Mouse (Mus musculus) liver, adult (tissue): Measurements from ENCODE around the gene Mypn.

Experiments
- GATA4 ChIP-seq: IDR thresholded peaks from 2 replicates; pipeline ENCODE4 v1.6.1; 2014; ENCODE audit warnings: mild to moderate bottlenecking, low read length; ENCODE audit not compliant: insufficient replicate concordance

Gene Mypn

DNA sequence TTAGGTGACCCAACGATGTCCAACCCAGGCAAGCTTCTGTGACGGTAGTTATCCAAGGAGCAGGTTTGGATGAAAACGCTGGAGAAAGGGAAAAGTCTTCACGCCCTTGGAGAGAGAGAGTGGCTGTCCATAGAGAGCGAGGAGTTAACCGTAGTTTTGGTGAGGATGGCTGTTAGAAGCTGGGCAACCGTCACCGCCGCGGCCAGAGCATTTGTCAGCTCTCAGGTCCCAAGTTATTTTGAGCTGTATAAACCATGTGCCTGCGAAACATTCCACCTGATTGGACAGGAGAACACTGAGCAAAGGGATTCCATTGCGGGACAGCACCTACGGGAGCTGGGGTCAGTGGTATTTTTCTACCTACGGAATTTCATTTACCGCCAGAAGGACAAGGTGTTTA is at the start of gene Mypn:
TSS of gene Mypn (minus strand) at position 225 of the 400 bp plus-strand sequence.
- no peak for TF ChIP-seq GATA4

DNA sequence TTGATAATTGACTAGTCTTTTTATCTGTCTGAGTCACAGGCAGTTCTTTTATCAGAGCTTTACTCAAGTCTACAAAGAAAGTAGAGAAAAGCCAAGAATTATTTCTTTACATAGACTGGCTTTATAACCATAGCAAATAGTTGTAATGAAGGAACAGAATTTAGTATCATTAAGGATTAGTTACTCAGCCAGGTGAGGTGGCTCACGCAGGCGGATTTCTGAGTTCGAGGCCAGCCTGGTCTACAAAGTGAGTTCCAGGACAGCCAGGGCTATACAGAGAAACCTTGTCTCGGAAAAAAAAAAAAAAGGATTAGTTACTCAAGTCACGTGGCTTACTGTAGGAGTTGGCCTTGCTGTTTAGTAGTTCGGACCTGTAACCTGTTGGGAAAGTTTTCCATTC is 44.7 kb upstream of the Mypn start:
- no peak for TF ChIP-seq GATA4

DNA sequence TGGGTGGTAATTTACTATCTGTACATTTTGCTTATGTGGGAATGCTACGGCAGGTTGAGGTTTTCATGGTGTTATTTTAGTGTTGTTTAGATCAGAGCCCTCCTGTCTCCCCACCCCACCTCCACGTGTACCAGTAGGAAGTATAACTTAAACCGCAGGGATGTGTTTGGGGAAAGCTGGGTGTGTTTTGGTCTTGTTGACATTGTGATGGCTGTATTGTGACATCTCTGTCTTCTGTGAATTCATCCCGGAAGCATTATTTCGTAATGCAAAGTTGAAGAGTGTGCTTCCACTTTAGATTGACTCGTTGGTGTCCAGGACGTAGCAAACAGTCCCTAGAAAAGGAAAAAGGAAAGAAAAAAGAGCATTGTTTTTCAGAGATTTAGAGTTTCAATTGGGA is 43.7 kb upstream of the Mypn start:
- TF ChIP-seq GATA4: no peak

- TF ChIP-seq GATA4: no peak
Observed at GRCm38 (mm10) chr10:63245846-63246245, 42.1 kb upstream of the Mypn start.

- TF ChIP-seq GATA4: no peak
Observed at GRCm38 (mm10) chr10:63244746-63245145, 41.0 kb upstream of the Mypn start.

GRCm38 (mm10) chr10:63244055-63244671 is 40.4 kb upstream of the Mypn start:
- no peak for TF ChIP-seq GATA4

DNA sequence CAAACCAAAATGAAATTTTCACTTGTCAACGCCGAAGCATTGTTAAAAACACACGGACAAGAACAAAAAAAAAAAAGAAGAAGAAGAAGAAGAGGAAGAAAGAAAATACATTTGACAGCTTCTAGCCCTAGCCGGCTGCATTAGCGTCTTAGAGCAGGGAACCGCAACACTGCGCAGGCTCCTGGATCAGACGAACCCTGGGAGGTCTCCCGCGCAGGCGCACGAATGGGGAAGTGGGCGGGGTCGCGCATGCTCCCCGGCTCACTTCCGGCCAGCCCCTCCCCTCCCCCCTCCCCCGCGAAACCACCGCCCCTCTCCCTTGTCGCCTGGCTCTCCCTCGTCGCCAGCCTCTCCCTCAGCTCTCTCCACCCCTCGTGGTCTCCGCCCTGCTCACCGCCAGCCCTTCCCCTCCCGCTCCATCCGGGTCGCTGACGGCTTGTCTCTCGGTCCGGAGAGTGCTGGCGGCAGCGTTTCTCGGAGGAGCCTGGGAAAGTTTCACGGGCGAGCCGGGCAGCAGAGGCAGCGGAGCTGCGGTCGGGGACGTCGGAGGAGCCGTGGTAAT is 39.8 kb upstream of the Mypn start, which contains the start of gene Herc4:
TSS of gene Herc4 (plus strand) at position 318 of the 562 bp plus-strand sequence.
- no peak; the same call in 1 of the 2 replicates for TF ChIP-seq GATA4

- TF ChIP-seq GATA4: no peak
Observed at GRCm38 (mm10) chr10:63242798-63243435, 39.2 kb upstream of the Mypn start.

DNA sequence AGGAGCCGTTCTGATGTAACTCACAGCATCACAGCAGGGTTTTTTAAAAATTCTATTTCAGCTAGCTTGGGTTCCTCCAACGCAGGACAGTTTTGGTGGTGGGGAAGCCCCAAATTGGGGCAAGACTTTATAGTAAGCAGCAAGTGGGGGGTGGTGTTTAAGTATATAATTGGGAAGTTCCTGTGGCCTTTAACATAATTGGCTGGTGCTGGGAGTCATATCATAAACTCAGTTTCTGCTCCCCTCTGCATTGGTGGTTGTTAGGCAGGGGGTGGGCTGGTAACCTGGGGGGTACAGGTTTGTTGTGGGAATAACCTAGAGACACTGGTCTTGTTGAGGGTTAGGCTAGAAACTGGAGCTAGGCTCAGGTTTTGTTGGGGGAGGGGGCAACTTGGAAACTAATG is 37.1 kb upstream of the Mypn start:
- no peak for TF ChIP-seq GATA4

DNA sequence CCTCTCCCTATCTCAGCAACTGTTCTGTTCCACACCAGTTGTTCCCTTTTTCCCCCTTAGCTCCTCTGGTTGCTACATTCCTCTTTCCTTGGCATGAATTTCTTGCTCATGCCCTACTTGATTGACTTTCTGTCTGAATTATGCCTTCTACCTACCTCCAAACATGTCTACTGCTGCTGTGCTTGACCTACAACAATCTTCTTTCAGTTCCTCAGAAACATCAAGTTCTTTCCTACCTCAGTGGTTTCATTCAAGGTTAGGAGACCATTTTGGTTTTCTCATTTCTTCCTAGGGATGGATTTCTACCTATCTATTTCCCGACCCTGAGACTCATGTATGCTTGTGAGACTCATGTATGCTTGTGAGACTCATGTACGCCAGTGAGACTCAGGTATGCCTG is 36.1 kb upstream of the Mypn start:
- TF ChIP-seq GATA4: no peak

DNA sequence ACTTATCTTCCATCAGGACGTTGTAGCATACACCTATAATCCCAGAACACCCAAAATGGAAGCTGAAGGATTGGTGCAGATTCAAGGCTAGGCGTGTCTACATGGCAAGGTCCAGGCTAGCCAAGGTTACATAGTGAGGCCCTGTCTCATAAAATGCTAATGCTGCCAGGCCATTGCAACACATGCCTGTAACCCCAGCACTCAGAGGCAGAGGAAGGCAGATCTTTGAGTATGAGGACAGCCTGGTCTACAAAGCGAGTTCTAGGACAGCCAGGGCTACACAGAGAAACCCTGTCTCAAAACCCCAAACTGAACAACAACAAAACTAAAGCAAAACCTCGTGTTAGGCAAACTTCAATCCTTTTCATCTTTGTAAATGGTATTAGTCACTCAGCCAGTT is 34.3 kb upstream of the Mypn start:
- no peak for TF ChIP-seq GATA4

DNA sequence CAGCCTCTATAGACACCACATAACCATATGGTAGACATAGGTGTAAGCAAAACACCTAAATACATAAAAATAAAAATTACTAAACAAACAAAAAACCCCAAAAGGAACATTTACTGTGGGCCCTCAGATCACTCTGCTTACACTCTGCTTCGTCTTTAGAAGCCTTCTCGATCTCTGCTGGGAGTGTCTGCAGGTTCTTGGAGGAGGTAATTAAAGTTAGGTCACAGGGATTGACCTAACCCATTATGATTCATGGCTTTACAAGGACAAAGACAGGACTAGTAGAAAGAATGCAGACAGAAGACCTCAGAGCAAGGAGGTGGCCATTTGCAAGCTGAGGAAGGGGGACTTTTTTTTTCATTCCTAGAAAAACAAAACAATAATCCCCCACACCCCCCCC is 33.5 kb upstream of the Mypn start:
- TF ChIP-seq GATA4: no peak

DNA sequence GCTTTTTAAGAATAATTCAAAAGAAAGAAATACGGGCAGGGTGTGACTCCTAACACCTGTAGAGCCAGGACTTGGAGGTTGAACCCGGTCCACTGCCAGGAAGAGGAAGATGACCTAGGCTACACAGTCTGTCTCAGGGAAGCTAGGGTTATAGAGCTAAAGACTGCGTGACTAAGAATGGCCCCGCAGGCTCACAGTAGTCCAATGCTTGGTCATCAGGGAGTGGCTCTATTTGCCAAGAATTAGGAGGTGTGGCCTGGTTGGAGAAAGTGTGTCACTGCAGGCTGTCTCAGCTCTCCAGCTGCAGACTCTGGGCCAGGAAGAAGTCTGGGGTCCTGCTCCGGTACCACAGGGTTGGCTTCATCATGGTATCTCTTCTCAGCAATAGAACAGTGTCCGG is 32.9 kb upstream of the Mypn start:
- TF ChIP-seq GATA4: no peak

GRCm38 (mm10) chr10:63235889-63236288 is 32.1 kb upstream of the Mypn start:
- no peak for TF ChIP-seq GATA4

GRCm38 (mm10) chr10:63234133-63234532 is 30.4 kb upstream of the Mypn start:
- TF ChIP-seq GATA4: no peak

DNA sequence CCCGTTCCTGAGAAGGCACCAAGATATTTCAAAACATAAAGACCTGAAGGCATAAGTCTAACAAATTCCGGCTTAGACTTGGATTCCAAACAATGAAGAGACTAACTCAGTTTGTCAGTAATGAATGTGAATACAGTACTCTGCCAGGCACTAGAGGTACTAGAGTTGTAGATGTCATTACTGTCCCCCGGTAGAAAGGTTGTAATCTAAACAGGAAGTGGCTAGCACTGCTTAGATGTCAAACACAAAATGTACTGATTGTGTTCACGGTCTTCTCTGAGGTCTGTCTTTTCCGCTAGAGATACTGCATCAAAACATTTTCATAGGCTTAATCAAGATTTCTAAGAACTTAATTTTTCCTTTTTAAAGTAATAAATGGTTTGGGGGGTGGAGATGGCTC is 27.9 kb upstream of the Mypn start:
- TF ChIP-seq GATA4: no peak
